Mouse (Mus musculus) regulatory T cell (primary cell): ENCODE data around the gene Rab43.

Experiments
- in situ Hi-C: fragments of 300-600 bp; cut with MboI, MseI; formaldehyde crosslinking; loops from one replicate; pipeline ENCODE4 v1.15.1; 2025; ENCODE audit warnings: high pct_unique_total_duplicates

Gene Rab43

DNA sequence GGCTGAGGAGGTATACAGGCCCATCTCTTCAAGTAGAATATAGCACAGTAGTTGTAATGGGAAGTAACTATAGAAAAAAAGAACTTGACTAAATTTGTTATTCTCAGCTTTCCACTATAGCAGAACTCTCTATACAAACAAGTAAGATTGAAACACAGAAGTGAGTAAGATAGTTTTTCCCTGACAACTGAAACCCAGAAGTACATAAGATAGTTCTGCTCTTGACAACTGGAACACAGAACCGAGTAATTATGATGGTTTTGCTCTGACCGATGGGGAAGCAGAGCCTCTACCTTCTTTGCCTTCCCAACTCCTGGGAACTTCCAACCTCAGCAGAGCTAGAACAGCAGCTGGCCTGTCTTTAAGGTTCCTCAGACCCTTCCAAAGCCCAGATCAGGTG, 2.8 kb downstream of the Rab43 start:
- in situ Hi-C loops, result no loop called here

DNA sequence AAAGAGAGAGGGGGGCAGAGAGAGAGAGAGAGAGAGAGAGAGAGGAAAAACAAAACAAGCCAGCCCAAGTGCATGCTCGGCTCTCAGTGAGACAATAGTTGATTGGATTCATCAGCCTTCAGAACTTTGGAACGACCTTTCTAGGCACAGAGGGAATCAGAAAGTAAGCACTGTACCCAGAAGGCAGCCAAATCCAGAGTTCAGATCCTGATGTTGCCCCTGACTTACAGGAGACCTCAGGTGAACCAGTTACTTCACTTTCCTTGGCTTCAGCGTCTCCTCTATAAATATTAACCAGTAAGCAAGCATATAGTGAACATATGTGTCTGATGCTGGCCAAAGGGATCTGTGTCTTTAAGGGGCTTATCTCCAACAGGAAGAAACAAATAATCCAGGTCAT, 3.4 kb downstream of the Rab43 start:
- in situ Hi-C loops, result no loop called here

DNA sequence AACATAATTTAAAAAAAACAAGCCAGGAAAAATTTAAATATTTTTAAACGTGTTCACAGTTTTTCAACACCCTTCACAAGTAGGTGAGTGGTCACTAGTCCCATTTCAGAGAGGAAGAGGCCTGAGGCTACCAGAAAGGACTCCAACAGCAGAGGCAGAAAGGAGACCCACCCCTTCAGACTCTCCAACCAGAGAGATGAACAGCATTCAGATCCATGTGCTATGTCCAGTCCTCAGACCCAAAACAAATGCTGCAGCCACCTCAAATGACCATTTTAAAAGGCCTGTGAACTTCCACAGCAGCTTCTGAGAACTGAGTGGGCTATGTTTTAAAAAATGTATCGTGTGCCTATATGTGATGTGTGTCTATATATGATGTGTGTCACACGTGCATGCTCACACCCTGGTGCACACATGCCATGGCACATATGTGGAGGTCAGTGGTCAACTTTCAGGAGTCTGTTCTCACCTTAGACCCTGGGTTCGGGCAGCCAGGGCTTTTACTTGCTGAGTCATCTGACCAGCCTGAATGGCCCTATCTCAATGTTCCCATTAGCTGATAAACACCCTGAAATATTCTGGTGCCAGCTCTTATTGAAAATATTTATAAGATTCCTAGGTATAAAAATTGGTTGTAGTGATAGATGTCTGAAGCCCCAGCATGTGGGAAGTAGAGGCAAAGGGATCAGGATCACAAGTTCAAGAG, 4.1 kb downstream of the Rab43 start:
- in situ Hi-C loops, result no loop called here

DNA sequence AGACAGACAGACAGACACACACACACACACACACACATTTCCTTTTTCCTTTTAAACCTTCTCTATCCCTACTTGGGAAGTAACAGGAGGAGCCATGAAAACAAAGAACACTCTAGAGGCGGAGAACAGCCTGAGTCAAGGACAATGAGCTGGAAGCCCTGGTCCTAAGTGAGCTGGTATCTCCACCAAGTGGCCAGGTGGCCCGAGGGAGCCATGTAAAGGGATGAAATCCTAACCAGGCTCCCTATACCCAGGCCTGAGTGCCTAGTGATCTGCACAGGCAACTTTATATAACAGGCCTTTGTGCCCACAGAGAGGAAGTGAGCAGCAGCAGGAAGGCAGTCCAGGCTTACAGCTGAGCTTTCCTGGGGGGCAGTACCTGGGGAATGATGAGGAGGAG, 5.1 kb downstream of the Rab43 start:
- in situ Hi-C loops, result no loop called here

DNA sequence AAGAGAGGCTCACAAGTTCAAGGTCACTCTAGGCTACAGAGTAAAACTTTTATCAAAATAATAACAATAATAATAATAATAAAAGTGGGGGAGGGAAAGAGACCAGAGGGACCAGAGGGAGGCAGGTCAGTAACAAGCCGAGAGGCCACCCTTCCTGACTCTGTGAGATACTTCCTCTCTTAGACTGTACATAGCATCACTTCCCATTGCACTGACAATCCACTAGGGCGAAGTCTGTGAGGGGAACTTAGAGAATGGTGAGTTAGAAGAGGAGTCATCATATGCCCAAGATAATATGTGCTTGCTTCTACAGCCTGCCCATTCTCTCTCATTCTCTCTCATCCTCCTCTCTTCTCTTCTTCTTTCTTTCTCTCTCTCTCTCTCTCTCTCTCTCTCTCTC, 5.9 kb downstream of the Rab43 start:
- in situ Hi-C loops, result no loop called here

DNA sequence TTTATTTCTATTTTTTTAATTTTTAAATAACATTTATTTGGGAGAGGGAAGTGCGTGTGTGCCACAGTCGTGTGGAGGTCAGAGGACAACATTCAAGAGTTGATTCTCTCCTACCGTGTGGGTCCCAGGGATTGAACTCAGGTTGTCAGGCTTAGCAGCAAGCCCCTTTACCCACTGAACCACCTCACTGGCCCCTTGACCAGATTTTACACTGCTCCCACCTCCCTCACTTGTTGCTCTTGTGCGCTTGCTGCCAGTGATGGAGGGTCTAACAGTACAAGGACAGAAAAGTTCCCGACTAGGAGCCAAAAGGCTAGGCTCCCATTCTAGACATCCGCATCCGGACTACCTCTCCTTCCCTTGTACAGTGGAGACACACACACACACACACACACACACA, 6.5 kb downstream of the Rab43 start:
- in situ Hi-C loops, result no loop called here

DNA sequence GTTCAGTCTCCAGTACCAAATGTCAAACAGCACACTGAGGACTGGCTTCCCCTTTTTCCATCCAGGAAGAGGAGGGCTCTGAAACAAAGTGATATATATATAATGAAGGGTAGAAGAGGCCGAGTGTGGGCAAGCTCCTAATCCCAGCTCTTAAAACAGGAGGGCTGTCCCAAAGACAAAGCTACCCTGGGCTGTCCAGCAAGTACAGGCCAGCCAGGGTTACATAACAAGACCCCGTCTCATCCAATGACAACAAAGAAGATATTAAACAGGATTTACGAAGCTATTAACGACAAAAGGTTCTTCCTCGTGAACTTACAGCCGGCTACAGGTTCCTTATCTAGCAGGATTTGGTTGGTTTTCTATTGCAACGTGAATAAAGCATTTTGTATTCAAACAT, 7.1 kb downstream of the Rab43 start:
- in situ Hi-C loops, result no loop called here

DNA sequence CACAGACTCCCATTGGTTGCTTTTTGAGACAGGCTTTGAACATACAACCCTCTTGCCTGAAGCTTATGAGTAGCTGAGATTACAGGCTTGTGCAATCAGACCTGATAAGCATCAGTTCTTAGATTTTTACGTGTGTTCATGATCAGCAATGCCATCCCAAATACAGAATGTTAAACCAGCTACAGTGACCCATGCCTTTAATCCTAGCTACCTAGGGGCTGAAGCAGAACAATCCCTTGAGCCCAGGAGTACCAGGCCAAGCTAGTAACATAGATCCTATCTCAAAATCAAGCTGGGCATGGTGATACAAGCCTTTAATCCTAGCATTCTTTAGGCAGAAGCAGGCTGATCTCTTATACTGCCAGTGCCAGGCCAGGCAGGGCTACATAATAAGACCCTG, 7.9 kb downstream of the Rab43 start:
- in situ Hi-C loops, result no loop called here

DNA sequence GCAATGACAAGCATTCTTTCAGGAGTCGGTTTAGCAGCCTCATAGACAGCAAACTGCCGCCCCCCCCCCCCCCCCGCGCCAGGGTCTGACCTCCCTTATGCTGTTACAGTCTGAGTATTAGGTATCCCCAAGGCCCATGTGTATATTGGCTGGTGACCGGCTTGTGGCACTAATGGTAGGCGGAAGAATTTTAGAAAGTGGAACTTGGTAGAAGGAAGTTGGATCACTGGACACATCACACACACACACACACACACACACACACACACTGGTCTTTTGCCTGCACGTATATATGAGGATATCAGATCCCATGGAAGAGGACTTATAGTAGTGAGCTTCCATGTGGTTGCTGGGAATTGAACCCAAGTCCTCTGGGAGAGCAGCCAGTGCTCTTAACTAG, 9.5 kb downstream of the Rab43 start:
- in situ Hi-C loops, result no loop called here

DNA sequence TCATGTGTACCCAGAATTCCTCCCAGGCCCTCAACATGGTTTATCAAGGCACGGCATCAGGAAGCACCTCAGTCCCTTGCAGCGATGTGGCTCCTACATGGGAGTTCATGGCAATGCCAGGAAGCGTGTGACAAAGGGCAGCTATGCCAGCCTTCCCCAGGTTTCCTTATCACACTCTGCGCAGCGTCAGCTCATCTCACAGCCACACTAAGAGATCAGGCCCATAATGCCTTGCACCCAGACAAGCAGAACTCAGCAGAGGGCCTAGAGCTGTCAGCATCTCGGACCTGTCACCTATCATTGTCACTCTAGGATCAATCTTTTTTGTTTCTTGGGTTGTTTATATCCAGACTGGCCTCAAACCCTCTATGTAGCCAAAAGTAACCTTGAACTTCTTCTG, 12.4 kb downstream of the Rab43 start:
- in situ Hi-C loops, result no loop called here

DNA sequence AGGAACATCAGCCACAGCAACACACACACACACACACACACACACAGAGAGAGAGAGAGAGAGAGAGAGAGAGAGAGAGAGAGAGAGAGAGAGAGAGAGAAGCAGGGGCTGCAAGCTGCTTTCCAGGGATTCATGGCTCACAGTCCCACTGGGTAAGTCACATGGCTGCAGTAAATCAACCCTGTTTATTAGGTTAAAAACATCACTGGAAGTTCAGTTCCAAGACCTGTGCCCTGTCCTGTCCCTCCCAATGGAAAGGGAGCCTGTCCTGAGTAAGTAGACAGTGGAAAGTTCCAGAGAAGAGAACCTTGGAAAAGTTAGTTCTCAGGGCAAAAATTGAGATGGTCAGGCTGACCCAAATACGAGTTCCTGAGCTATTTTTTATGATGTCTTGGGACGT, 14.6 kb downstream of the Rab43 start:
- in situ Hi-C loops, result no loop called here

DNA sequence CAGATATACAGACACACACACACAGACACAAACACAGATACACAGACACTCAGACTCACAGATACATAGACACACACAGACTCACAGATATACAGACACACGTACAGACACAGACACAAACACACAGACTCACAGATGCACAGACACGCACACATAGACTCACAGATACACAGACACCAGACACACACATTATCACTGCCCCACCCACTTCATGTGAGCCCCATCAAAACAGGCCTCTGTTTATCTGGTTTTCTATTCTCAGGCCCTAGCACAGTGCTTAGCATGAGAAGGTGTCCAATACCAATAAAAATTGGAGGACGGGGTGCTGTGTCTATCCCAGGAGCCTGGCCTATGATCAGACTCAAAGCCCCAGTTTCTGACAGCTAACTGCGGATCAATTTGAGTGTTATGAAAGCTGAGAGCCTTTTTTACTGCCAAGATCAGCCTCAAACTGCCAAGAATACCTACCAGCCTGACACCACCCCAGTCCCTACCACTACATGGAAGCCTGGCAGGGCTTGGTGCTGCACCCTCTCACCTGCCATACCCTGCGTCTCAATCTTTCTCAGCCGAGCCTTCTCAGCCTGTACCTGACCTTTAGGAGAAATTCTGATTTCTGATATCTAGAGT, 15.6 kb downstream of the Rab43 start:
- in situ Hi-C loops, result no loop called here

DNA sequence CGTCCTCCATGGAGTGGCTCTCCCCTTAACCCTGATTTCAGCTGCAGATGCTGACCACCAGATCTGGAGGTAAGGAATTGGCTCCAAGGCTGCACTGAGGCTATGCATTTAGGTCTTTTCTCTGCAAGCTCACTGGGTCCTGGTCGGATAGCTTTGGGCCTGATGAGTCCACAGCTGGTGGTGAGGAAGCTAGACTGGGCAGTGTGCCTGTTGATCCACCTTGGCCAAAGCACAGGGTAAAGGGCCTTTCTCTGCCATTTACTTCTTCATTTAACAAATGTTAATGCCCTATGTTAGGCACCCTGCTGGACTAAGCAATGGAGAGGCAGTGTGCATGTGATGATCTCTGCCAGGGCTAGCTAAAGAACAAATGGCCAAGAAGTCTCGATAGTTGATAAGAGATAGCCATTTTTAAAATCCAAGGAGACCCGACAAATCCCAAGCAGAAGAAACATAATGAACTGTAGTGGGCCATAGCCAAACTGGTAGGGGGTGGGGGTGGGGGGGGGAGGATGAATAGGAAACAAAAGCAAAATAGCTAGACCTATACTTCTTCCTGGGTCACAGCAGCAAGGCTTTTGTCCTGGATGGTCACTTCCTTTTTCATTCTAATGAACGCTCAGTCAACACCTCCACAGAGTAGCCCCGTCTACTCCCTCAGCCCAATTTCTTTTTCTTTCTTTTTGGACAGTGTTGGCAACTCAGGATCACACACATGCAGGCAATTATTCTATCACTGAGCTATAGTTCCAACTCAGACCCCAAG, 16.4 kb downstream of the Rab43 start:
- in situ Hi-C loops, result no loop called here

DNA sequence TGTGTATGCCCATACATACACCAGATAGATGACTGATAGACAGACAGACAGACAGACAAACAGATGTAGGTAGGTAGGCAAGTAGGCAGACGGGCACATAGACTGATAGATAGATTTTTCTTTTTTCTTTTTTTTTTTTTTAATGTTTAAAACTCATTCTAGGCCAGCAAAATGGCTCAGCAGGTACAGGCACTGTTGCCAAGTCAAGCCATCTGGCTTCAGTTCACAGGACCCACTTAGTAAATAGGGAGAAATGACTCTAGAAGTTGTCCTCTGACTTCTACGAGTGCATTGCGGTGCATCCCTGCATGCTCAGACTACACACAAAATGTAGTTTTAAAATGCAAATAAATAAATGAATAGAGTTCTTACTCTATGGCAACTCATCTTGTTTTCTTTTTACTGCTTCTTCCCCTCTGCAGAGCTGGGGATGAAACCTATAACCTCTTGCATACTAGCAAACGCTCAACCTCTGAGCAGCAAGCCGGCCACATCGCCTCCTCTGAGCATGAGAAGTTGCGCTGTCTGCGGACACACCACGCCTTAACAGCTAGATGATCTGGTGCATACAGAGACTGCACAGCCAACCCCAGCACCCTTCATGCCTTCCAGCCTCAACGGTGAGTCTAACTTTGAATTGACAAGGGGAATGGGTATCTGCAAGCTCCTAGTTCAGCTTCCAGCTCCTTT, 18.0 kb downstream of the Rab43 start:
- in situ Hi-C loops, result no loop called here

DNA sequence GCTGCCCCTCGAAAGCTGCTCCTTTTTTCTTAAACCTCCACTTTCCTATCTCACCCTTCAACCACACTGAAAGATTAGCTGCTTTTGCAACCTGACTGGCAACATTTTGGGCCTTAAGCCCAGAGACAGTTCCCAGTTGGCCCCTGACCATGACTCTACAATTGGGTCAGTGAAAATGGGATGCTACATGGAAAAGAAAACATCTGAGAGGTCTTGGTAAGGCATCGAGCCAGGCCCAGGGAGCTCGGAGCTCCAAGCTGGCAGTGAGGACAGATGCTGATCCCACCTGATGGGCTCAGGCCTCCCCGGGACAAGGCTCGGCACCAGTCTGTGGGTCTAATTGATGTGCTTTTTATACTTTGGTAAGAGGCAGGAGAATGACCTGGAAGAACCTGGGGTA, 20.1 kb downstream of the Rab43 start:
- in situ Hi-C loops, result no loop called here

DNA sequence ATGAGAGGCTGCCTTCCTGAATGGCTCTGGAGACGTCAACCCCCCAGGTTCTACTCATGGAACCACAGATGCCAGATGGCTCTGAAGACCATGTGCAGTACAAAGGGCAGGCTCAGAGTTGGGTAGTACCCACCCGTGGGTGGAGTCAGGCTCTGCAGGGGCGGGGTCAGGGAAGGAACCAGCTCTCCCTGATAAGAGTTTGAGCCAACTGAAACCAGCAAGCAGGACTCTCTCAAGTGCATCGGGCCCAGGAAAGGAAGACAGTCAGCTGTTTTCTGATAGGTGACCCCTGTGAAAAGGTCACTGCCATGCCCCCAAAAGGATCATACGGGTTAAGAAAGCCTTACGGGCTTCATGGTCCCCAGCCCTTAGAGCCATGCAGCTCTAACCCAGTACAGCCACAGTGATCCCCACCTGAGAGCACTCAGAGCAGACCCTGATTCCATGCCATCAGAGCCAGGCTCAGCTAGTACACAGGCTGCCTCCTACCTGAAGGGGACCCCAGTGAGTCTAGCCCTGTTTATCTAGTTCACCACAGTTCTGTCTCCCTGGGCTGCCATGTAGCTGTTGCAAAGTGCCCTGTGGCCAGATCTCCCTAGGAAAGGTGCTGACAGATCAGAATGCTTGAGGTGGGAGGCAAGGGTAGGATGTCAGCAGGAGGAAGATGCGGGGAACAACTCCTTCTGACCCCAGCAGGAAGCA, 21.0 kb downstream of the Rab43 start:
- in situ Hi-C loops, result no loop called here

DNA sequence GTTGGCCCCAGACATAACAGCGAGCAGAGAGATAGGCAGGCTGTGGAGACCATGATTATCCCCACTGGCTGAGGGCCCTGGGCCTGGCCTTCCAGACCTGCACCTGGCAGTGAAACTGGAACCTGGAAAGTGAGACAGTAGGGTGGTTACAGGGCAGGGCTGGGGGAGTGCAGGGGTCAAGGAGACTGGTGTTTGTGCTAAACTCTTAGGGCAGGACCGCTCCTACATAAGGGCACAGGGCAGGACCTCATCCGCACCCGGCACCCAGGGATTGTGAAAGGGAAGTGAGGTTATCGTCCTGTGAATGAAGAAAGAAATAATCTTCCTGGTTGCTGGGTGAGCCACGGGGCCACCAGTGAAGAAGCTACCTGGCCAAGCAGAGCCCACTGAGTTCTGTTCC, 22.2 kb downstream of the Rab43 start:
- in situ Hi-C loops, result loop anchor here (10.0 kb wide), 1 partner anchor 1645 kb away; no protein-coding TSS in a partner anchor

DNA sequence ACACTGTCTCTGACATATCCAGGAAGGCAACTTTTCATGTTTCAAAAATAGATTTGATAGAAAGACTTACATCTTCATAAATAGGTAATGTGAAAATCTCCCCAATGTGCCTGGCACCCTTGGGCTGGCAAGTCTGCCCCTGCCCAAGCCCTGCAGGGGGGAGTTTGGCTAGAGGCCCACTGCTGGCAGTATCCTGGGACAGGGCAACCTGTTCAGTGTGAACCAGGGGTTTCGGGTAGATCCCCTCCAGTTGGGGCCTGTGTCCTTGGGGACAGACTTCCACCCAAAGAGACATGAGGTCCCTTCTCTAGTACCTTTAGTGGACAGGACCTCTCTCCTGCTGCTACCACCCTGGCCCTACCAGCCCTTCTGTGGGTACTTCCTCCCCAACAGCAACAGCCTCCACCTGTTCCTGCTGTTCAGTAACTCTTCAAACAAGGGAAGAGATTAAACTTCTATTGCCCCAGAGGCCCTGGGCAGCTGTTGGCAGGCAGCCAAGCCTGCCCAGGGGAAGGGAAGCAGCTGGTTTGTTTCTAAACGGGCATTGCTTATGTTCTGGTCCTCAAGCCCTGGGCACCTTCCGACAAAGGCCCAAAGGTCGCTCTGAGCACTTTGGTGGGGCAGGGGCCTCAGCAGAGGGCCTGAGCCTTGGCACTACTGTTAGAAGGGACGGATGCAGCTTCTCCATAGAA, 22.9 kb downstream of the Rab43 start:
- in situ Hi-C loops, result loop anchor here (10.0 kb wide), 1 partner anchor 1646 kb away; no protein-coding TSS in a partner anchor

DNA sequence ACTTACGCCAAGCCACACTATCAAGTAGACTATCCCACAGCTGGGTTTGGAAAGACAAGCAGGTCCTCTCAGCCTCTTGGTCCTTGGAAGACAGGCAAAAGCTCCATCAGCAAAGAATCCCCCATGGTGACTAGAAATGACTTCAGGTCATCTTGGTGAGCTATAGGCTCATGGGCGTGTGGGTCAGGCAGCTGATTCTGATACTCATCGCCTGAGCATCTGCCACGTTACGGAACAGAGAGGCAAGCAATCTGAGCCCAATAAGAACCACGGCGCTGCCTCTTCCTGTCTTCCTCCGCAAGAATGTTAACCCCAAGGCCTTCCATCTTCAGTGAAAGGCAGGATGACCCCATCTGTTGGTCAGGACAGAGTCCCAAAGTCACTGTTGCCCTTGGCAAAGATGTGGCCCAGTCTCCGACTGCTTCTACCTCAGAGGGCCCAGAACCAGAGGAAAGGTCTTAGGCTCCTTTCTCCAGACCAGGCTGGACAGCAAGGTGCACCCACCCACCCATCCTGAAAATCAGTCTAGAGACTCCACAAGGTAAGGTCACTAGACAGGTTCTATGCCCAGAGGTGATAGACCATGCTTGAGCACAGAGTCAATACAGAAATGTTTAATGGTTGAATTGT, 23.6 kb downstream of the Rab43 start:
- in situ Hi-C loops, result loop anchor here (10.0 kb wide), 1 partner anchor 1646 kb away; no protein-coding TSS in a partner anchor

DNA sequence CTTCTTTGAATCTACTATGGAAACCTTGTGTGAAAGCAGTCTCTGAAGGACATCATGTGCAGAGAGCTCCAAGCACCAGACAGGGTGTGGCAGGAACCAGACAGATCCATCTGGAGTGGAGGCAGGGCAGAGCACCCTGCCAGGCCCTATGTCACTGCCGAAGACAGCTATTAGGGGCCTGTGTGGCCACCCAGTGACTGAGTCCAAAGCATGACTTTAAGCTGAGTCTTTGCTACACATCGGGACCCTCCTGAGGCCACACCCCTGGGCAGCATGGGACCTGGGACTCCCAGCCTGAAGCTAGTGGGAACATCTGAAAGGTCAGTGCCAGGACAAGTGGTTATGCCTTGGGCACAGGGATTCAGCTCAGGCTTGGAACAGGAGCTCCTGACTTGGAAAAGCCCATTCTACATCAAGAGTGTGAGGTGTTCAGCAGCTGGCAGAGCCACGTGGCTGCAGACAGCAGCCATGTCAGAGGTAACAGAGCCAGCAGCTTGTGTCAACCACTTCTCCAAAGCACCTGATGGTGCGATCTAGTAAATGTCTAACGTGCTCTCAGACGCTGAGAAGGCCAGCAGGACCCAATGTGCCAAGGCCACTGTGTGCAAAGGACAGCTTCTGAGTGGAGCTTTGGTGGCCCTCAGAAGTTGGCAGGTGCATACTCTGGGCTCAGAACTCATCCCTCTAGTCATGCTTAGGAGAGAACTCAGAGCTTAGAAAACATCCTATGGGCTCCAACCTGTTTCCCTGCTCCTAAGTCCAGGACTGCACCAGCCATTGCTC, 24.7 kb downstream of the Rab43 start:
- in situ Hi-C loops, result loop anchor here (10.0 kb wide), 1 partner anchor 1648 kb away; no protein-coding TSS in a partner anchor
